Mouse (Mus musculus) stomach, embryonic 14.5 days (tissue): ENCODE results near the gene Pxmp4. TPM values are rescaled to one million over a fixed set of nuclear protein-coding genes. Genes with fewer than 3 reads are reported as not detected.
A peak's percentile ranks its signal among the peaks of the same experiment; 100 is the strongest.

Experiments used
- ATAC-seq: fragments of 200-750 bp; cut with Nextera tagmentation; 2 replicates; pipeline ENCODE4 v1.8.0; 2017; ENCODE audit warnings: low read depth, moderate TSS enrichment; ENCODE audit not compliant: insufficient number of reproducible peaks, insufficient read depth, low FRiP score
- H3K27ac ChIP-seq: fragments of 300-500 bp; sonication (generic); 2 replicates; pipeline ENCODE4 v1.5.1; 2014; ENCODE audit warnings: mild to moderate bottlenecking, low read length, moderate library complexity, mixed read lengths
- H3K27me3 ChIP-seq: fragments of 300-500 bp; sonication (generic); 2 replicates; pipeline ENCODE4 v1.6.1; 2014; ENCODE audit warnings: low read length, control low read depth, mixed read lengths; ENCODE audit not compliant: control insufficient read depth, insufficient read depth
- H3K36me3 ChIP-seq: fragments of 300-500 bp; sonication (generic); 2 replicates; pipeline ENCODE4 v1.6.1; 2014; ENCODE audit warnings: mild to moderate bottlenecking, control low read depth, low read length, moderate library complexity, mixed read lengths; ENCODE audit not compliant: control insufficient read depth, insufficient read depth
- H3K4me1 ChIP-seq: fragments of 300-500 bp; sonication (generic); 2 replicates; pipeline ENCODE4 v1.6.1; 2014; ENCODE audit warnings: low read length, control low read depth, mixed read lengths; ENCODE audit not compliant: control insufficient read depth, insufficient read depth
- H3K4me2 ChIP-seq: fragments of 300-500 bp; sonication (generic); replicated peaks from 2 replicates; pipeline ENCODE4 v1.6.1; 2014; ENCODE audit warnings: low read depth, low read length, control low read depth
- H3K4me3 ChIP-seq: fragments of 300-500 bp; sonication (generic); 2 replicates; pipeline ENCODE4 v1.5.1; 2014; ENCODE audit warnings: low read depth, low read length, control low read depth
- H3K9ac ChIP-seq: fragments of 300-500 bp; sonication (generic); replicated peaks from 2 replicates; pipeline ENCODE4 v1.6.1; 2014; ENCODE audit warnings: low read depth, mild to moderate bottlenecking, control low read depth, low read length, moderate library complexity, mixed read lengths
- H3K9me3 ChIP-seq: fragments of 300-500 bp; sonication (generic); 2 replicates; pipeline ENCODE4 v1.6.1; 2016; ENCODE audit warnings: low read depth, low read length, control low read depth; ENCODE audit not compliant: control insufficient read depth
- WGBS: fragments of 180-500 bp; shearing (Covaris S2); extraction: QIAGEN DNeasy Blood & Tissue Kit; methylation state at CpG from one replicate; pipeline ENCODE4 v1.1.7; 2014; 5-methylcytosine and 5-hydroxymethylcytosine counted together
- polyA plus RNA-seq: library from polyadenylated mRNA; unstranded; fragments of >200 nt; fragmentation: Nextera tagmentation; extraction: Ambion mirVana; gene quantifications from 2 replicates; pipeline ENCODE4 v1.2.1, GENCODE M21; 2014

Pxmp4 gene
- polyA plus RNA-seq, 1 experiment from 2014 or later = 29.5 TPM

DNA sequence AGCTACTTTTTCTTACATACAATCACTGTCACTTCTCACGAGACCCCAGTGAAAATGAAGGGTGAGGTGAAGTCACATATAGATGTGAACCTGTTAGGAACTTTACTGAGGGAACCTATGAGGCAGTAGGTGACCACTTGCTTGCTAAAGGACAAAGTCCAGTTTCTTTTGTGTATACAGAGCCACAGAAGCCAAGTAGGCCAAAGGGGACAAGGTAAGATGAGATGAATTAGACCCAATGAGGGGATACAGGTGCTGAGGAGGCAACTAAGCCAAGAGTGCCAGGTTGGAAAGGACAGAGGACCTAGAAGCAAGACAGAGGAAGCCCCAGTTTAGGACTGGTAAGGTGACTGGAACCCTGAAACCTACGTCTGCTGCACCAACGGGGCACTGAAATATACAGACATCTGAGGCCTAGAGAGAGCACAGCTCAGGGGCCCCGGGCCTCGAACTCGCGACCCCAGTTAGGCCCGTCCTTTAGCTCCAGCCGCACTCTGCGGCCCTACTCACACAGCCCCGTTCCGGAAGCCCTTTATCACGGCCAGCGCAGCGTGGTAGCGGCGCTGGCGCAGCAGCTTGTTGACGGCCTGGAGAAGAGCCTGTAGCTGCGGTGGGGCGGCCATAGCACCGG, 386 bp downstream of the Pxmp4 start:
- Histone ChIP-seq H3K4me3 (peak overlapping the region; percentile 87), H3K4me2 (peak overlapping the region; percentile 88), H3K4me1 (peaks cover 7% of the 10 kb centered on the region; the same call in 1 of the 2 replicates), H3K36me3 (no peaks in the 10 kb centered on the region), H3K27ac (no peak overlapping the region; the same call in 1 of the 2 replicates), H3K27me3 (no peaks in the 10 kb centered on the region), H3K9ac (peak overlapping the region; percentile 80), H3K9me3 (no peaks in the 10 kb centered on the region)
- 16% methylated on average over 22 of the region's 22 CpGs for WGBS
- no peak for ATAC-seq

GRCm38 (mm10) chr2:154601324-154601723, 2.2 kb downstream of the Pxmp4 start:
- Histone ChIP-seq H3K4me2 (no peak overlapping the region), H3K4me3 (no peak overlapping the region), H3K9ac (no peak overlapping the region), H3K36me3 (no peaks in the 10 kb centered on the region), H3K27ac (no peak overlapping the region), H3K4me1 (peaks cover 7% of the 10 kb centered on the region; the same call in 1 of the 2 replicates), H3K27me3 (no peaks in the 10 kb centered on the region), H3K9me3 (no peaks in the 10 kb centered on the region)
- ATAC-seq = no peak
- WGBS = 70% methylated on average over 3 of the region's 3 CpGs

GRCm38 (mm10) chr2:154600586-154600985, 2.9 kb downstream of the Pxmp4 start:
- H3K9me3 ChIP-seq = no peaks in the 10 kb centered on the region
- no peaks in the 10 kb centered on the region for H3K27me3 ChIP-seq
- H3K4me1 ChIP-seq = peaks cover 7% of the 10 kb centered on the region; the same call in 1 of the 2 replicates
- no peaks in the 10 kb centered on the region for H3K36me3 ChIP-seq
- H3K4me3 ChIP-seq = no peak overlapping the region
- H3K4me2 ChIP-seq = no peak overlapping the region
- no peak for ATAC-seq
- no peak overlapping the region for H3K9ac ChIP-seq
- H3K27ac ChIP-seq = no peak overlapping the region
- 68% methylated on average over 6 of the region's 6 CpGs for WGBS

- peaks cover 5% of the 10 kb centered on the region; the same call in 1 of the 2 replicates for H3K36me3 ChIP-seq
- H3K27ac ChIP-seq = no peak overlapping the region
- no peak overlapping the region for H3K4me3 ChIP-seq
- no peak overlapping the region for H3K9ac ChIP-seq
- no peak overlapping the region for H3K4me2 ChIP-seq
- no peaks in the 10 kb centered on the region for H3K27me3 ChIP-seq
- H3K4me1 ChIP-seq = no peaks in the 10 kb centered on the region
- WGBS = 87% methylated on average over 3 of the region's 3 CpGs
- ATAC-seq = no peak
- H3K9me3 ChIP-seq = no peaks in the 10 kb centered on the region
These were observed 6.1 kb downstream of the Pxmp4 start for GRCm38 (mm10) chr2:154597399-154597798.

GRCm38 (mm10) chr2:154595775-154596174, 7.7 kb downstream of the Pxmp4 start:
- Histone ChIP-seq H3K4me1 (no peaks in the 10 kb centered on the region), H3K36me3 (peaks cover 5% of the 10 kb centered on the region; the same call in 1 of the 2 replicates), H3K4me3 (no peak overlapping the region), H3K27me3 (no peaks in the 10 kb centered on the region), H3K9me3 (no peaks in the 10 kb centered on the region), H3K27ac (no peak overlapping the region), H3K9ac (no peak overlapping the region), H3K4me2 (no peak overlapping the region)
- no peak for ATAC-seq
- WGBS = 76% methylated on average over 5 of the region's 5 CpGs

DNA sequence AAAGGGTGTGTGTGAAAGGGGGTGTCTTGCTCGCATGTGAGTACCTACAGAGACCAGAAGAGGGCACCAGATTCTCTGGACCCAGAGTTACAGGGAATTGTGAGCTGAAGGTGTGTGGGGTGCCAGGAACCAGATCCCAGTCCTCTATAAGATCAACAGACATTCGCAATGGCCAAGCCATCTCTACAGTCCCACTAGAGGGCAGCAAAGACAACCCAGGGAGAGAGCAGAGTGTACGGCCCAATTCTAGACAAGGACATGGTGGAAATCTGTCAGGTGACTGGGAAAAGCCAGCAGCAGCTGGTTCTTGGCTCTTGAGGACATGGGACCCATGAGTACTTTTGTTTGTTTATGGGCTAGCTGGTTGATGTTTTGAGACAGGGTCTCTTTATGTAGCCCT, 10.5 kb downstream of the Pxmp4 start:
- no peaks in the 10 kb centered on the region for H3K27me3 ChIP-seq
- H3K27ac ChIP-seq = no peak overlapping the region
- no peak overlapping the region for H3K4me3 ChIP-seq
- no peak for ATAC-seq
- H3K9me3 ChIP-seq = no peaks in the 10 kb centered on the region
- no peak overlapping the region for H3K9ac ChIP-seq
- WGBS = 70% methylated on average over 3 of the region's 3 CpGs
- H3K4me1 ChIP-seq = no peaks in the 10 kb centered on the region
- H3K4me2 ChIP-seq = no peak overlapping the region
- H3K36me3 ChIP-seq = peaks cover 5% of the 10 kb centered on the region; the same call in 1 of the 2 replicates

DNA sequence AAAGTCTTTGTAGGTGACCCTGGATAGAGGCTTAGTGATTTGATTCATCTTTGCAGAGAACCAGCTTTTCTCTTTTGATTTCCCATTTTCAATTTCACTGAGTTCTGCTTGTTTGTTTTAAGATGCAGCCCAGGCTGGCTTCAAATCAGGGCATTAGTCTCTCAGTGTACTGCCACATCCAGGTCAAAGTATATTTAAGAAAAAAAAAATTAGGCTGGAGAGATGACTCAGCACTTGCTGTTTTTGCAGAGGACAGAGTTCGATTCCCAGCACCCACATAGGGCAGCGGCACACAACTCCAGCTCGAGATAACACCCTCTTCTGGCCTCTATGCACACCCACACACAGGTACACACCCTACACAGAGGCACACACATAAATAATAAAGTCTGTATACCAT, 12.3 kb downstream of the Pxmp4 start:
- H3K4me1 ChIP-seq = no peaks in the 10 kb centered on the region
- no peak for ATAC-seq
- no peaks in the 10 kb centered on the region for H3K9me3 ChIP-seq
- no peak overlapping the region for H3K4me3 ChIP-seq
- no peak overlapping the region for H3K27ac ChIP-seq
- H3K9ac ChIP-seq = no peak overlapping the region
- H3K36me3 ChIP-seq = peaks cover 5% of the 10 kb centered on the region; the same call in 1 of the 2 replicates
- no peaks in the 10 kb centered on the region for H3K27me3 ChIP-seq
- H3K4me2 ChIP-seq = no peak overlapping the region
- WGBS = 88% methylated on average over 3 of the region's 3 CpGs

- Histone ChIP-seq H3K9ac (no peak overlapping the region), H3K4me1 (no peaks in the 10 kb centered on the region), H3K9me3 (no peaks in the 10 kb centered on the region), H3K36me3 (no peaks in the 10 kb centered on the region), H3K4me3 (no peak overlapping the region), H3K27me3 (no peaks in the 10 kb centered on the region), H3K4me2 (no peak overlapping the region), H3K27ac (no peak overlapping the region)
- WGBS = 88% methylated on average over 4 of the region's 4 CpGs
- no peak for ATAC-seq
These were observed 14.5 kb downstream of the Pxmp4 start for GRCm38 (mm10) chr2:154589051-154589450.

GRCm38 (mm10) chr2:154586405-154586804, 17.1 kb downstream of the Pxmp4 start:
- ATAC-seq = no peak
- peaks cover 3% of the 10 kb centered on the region; the same call in 1 of the 2 replicates for H3K4me1 ChIP-seq
- WGBS = 70% methylated on average over 5 of the region's 5 CpGs

More at GRCm38 (mm10) chr2:154586405-154586804, 17.1 kb downstream of the Pxmp4 start:
- Histone ChIP-seq H3K9me3 (no peaks in the 10 kb centered on the region), H3K27me3 (no peaks in the 10 kb centered on the region), H3K27ac (no peak overlapping the region), H3K36me3 (no peaks in the 10 kb centered on the region), H3K4me2 (no peak overlapping the region), H3K4me3 (no peak overlapping the region), H3K9ac (no peak overlapping the region)
